Mouse (Mus musculus): ENCODE measurements around the gene St3gal3. TPM values are rescaled to one million over a fixed set of nuclear protein-coding genes. Genes with fewer than 3 reads are reported as not detected.
A peak's percentile ranks its signal among the peaks of the same experiment; 100 is the strongest.

St3gal3 gene
- polyA plus RNA-seq, 1 experiment from 2014 or later: 5.1 TPM

- DNase-seq (peak; percentile 22), ATAC-seq (no peak)
- 88% methylated on average over 9 of the region's 9 CpGs for WGBS (ENCODE audit: insufficient replicate concordance)
- H3K9ac ChIP-seq (replicated peaks): no peak overlapping the region
- H3K4me3 ChIP-seq (ENCODE audit: low read depth, low read length): no peak overlapping the region
- no peak overlapping the region for H3K27ac ChIP-seq (ENCODE audit: low read depth)
- H3K4me1 ChIP-seq (ENCODE audit: insufficient read depth): no peaks in the 10 kb centered on the region
- peaks cover 94% of the 10 kb centered on the region for H3K36me3 ChIP-seq (replicated peaks; ENCODE audit: insufficient read depth, low read length)
- H3K4me2 ChIP-seq (ENCODE audit: low read depth, low read length): no peak overlapping the region
- no peaks in the 10 kb centered on the region for H3K27me3 ChIP-seq (ENCODE audit: insufficient read depth, low read length)
- no peaks in the 10 kb centered on the region for H3K9me3 ChIP-seq (ENCODE audit: low read length)
- TF ChIP-seq CTCF (IDR thresholded peaks at IDR 0.05; ENCODE audit: low read depth) (peak; percentile 58), EP300 (IDR thresholded peaks at IDR 0.05; ENCODE audit: low read depth) (no peak)
Observed at GRCm38 (mm10) chr4:118171006-118171405, 36.3 kb upstream of the St3gal3 start.

- Histone ChIP-seq H3K27ac (ENCODE audit: low read depth) (no peak overlapping the region), H3K36me3 (replicated peaks; ENCODE audit: insufficient read depth, low read length) (peaks cover 90% of the 10 kb centered on the region), H3K4me3 (ENCODE audit: low read depth, low read length) (no peak overlapping the region), H3K9ac (replicated peaks) (no peak overlapping the region), H3K27me3 (ENCODE audit: insufficient read depth, low read length) (no peaks in the 10 kb centered on the region), H3K4me2 (ENCODE audit: low read depth, low read length) (no peak overlapping the region), H3K4me1 (ENCODE audit: insufficient read depth) (no peaks in the 10 kb centered on the region), H3K9me3 (ENCODE audit: low read length) (no peaks in the 10 kb centered on the region)
- ATAC-seq: no peak
- WGBS (ENCODE audit: insufficient replicate concordance): 91% methylated on average over 12 of the region's 12 CpGs
- TF ChIP-seq EP300 (IDR thresholded peaks at IDR 0.05; ENCODE audit: low read depth) (no peak), CTCF (IDR thresholded peaks at IDR 0.05; ENCODE audit: low read depth) (no peak)
- DNase-seq: no peak
Observed at GRCm38 (mm10) chr4:118162123-118162522, 27.4 kb upstream of the St3gal3 start.

GRCm38 (mm10) chr4:118157666-118158065 lies 23.0 kb upstream of the St3gal3 start:
- no peak for ATAC-seq
- no peak overlapping the region for H3K4me2 ChIP-seq (ENCODE audit: low read depth, low read length)
- H3K9me3 ChIP-seq (ENCODE audit: low read length): no peaks in the 10 kb centered on the region
- no peak overlapping the region for H3K9ac ChIP-seq (replicated peaks)
- 91% methylated on average over 3 of the region's 3 CpGs for WGBS (ENCODE audit: insufficient replicate concordance)
- H3K4me3 ChIP-seq (ENCODE audit: low read depth, low read length): no peak overlapping the region
- H3K27me3 ChIP-seq (ENCODE audit: insufficient read depth, low read length): no peaks in the 10 kb centered on the region
- peaks cover 96% of the 10 kb centered on the region for H3K36me3 ChIP-seq (replicated peaks; ENCODE audit: insufficient read depth, low read length)
- H3K27ac ChIP-seq (ENCODE audit: low read depth): no peak overlapping the region
- TF ChIP-seq EP300 (IDR thresholded peaks at IDR 0.05; ENCODE audit: low read depth) (no peak), CTCF (IDR thresholded peaks at IDR 0.05; ENCODE audit: low read depth) (no peak)
- H3K4me1 ChIP-seq (ENCODE audit: insufficient read depth): no peaks in the 10 kb centered on the region
- no peak for DNase-seq

GRCm38 (mm10) chr4:118156559-118156958 lies 21.8 kb upstream of the St3gal3 start:
- DNase-seq (no peak), ATAC-seq (no peak)
- Histone ChIP-seq H3K9me3 (ENCODE audit: low read length) (no peaks in the 10 kb centered on the region), H3K9ac (replicated peaks) (no peak overlapping the region), H3K36me3 (replicated peaks; ENCODE audit: insufficient read depth, low read length) (peaks cover 94% of the 10 kb centered on the region), H3K4me3 (ENCODE audit: low read depth, low read length) (no peak overlapping the region), H3K27ac (ENCODE audit: low read depth) (no peak overlapping the region), H3K27me3 (ENCODE audit: insufficient read depth, low read length) (no peaks in the 10 kb centered on the region), H3K4me1 (ENCODE audit: insufficient read depth) (no peaks in the 10 kb centered on the region), H3K4me2 (ENCODE audit: low read depth, low read length) (no peak overlapping the region)
- 92% methylated on average over 15 of the region's 15 CpGs for WGBS (ENCODE audit: insufficient replicate concordance)
- TF ChIP-seq CTCF (IDR thresholded peaks at IDR 0.05; ENCODE audit: low read depth): no peak
- no peak for TF ChIP-seq EP300 (IDR thresholded peaks at IDR 0.05; ENCODE audit: low read depth)

- Histone ChIP-seq H3K4me2 (ENCODE audit: low read depth, low read length) (no peak overlapping the region), H3K36me3 (replicated peaks; ENCODE audit: insufficient read depth, low read length) (peaks cover 89% of the 10 kb centered on the region), H3K27me3 (ENCODE audit: insufficient read depth, low read length) (no peaks in the 10 kb centered on the region), H3K4me1 (ENCODE audit: insufficient read depth) (no peaks in the 10 kb centered on the region), H3K4me3 (ENCODE audit: low read depth, low read length) (no peak overlapping the region), H3K9ac (replicated peaks) (no peak overlapping the region), H3K9me3 (ENCODE audit: low read length) (no peaks in the 10 kb centered on the region), H3K27ac (ENCODE audit: low read depth) (no peak overlapping the region)
- no peak for DNase-seq
- no peak for ATAC-seq
- TF ChIP-seq EP300 (IDR thresholded peaks at IDR 0.05; ENCODE audit: low read depth) (no peak), CTCF (IDR thresholded peaks at IDR 0.05; ENCODE audit: low read depth) (no peak)
- WGBS (ENCODE audit: insufficient replicate concordance): 75% methylated on average over 5 of the region's 5 CpGs
Observed at GRCm38 (mm10) chr4:118154889-118155288, 20.2 kb upstream of the St3gal3 start.

GRCm38 (mm10) chr4:118152020-118152785 lies 17.5 kb upstream of the St3gal3 start:
- TF ChIP-seq CTCF (IDR thresholded peaks at IDR 0.05; ENCODE audit: low read depth): no peak
- TF ChIP-seq EP300 (IDR thresholded peaks at IDR 0.05; ENCODE audit: low read depth): no peak
- no peaks in the 10 kb centered on the region for H3K27me3 ChIP-seq (ENCODE audit: insufficient read depth, low read length)
- H3K4me2 ChIP-seq (ENCODE audit: low read depth, low read length): no peak overlapping the region
- DNase-seq (no peak), ATAC-seq (peak; percentile 36; the same call in 1 of the 2 replicates)
- H3K9me3 ChIP-seq (ENCODE audit: low read length): no peaks in the 10 kb centered on the region
- H3K27ac ChIP-seq (ENCODE audit: low read depth): peak overlapping the region; percentile 57; the same call in 1 of the 2 replicates
- 80% methylated on average over 17 of the region's 17 CpGs for WGBS (ENCODE audit: insufficient replicate concordance)
- no peaks in the 10 kb centered on the region for H3K4me1 ChIP-seq (ENCODE audit: insufficient read depth)
- no peak overlapping the region for H3K4me3 ChIP-seq (ENCODE audit: low read depth, low read length)
- no peak overlapping the region for H3K9ac ChIP-seq (replicated peaks)
- peaks cover 87% of the 10 kb centered on the region for H3K36me3 ChIP-seq (replicated peaks; ENCODE audit: insufficient read depth, low read length)
